Mouse (Mus musculus) heart, adult 2 months (tissue): ENCODE data around the gene Spcs2. TPM values are rescaled to one million over a fixed set of nuclear protein-coding genes. Genes with fewer than 3 reads are reported as not detected.
"Not testable (repeated sequence)": the region's sequence is repeated elsewhere in the genome, so short reads cannot be mapped to it uniquely, and the experiment has no call there.

Source experiments
- DNase-seq, 2 experiments: peaks; one replicate each; pipeline ENCODE4 v3.0.0; 2021
- H3K27ac ChIP-seq: fragments of 200-600 bp; 2 replicates; pipeline ENCODE4 v1.8.1; 2022
- H3K27me3 ChIP-seq: fragments of 200-500 bp; 2 replicates; pipeline ENCODE4 v1.6.1; 2012; ENCODE audit warnings: mild to moderate bottlenecking, low read length, inconsistent platforms, mixed read lengths; ENCODE audit not compliant: control insufficient read depth, insufficient read depth
- H3K36me3 ChIP-seq: fragments of 200-500 bp; 2 replicates; pipeline ENCODE4 v1.6.1; 2012; ENCODE audit warnings: low read length, inconsistent platforms; ENCODE audit not compliant: control insufficient read depth, insufficient read depth
- H3K4me1 ChIP-seq: fragments of 200-500 bp; 2 replicates; pipeline ENCODE4 v1.6.1; 2011; ENCODE audit warnings: low read length; ENCODE audit not compliant: control insufficient read depth, insufficient read depth
- H3K4me3 ChIP-seq: fragments of 200-600 bp; 2 replicates; pipeline ENCODE4 v1.8.1; 2022
- H3K79me2 ChIP-seq: fragments of 200-500 bp; replicated peaks from 2 replicates; pipeline ENCODE4 v1.6.1; 2012; ENCODE audit warnings: mild to moderate bottlenecking, inconsistent platforms, low read length, moderate library complexity, mixed read lengths; ENCODE audit not compliant: control insufficient read depth, insufficient read depth
- H3K9ac ChIP-seq: fragments of 200-500 bp; 2 replicates; pipeline ENCODE4 v1.6.1; 2012; ENCODE audit warnings: low read depth, mild to moderate bottlenecking, control low read depth, inconsistent platforms, low read length, mixed read lengths
- CTCF ChIP-seq: fragments of 200-600 bp; IDR thresholded peaks from 2 replicates; pipeline ENCODE4 v1.8.1; 2022; ENCODE audit warnings: antibody characterized with exemption, mild to moderate bottlenecking, moderate library complexity
- EP300 ChIP-seq: fragments of 200-500 bp; IDR thresholded peaks from 2 replicates; pipeline ENCODE4 v1.6.1; 2011; ENCODE audit warnings: low read depth, low read length, control low read depth; ENCODE audit not compliant: insufficient read depth
- POLR2A ChIP-seq: fragments of 200-500 bp; IDR thresholded peaks from 2 replicates; pipeline ENCODE4 v1.6.1; 2011; ENCODE audit warnings: mild to moderate bottlenecking, low read depth, low read length, control low read depth; ENCODE audit not compliant: insufficient read depth
- WGBS: fragments of 180-500 bp; shearing (Covaris S2); methylation state at CpG from one replicate; pipeline ENCODE4 v1.1.7; 2018; 5-methylcytosine and 5-hydroxymethylcytosine counted together
- intact Hi-C: fragments of 180-260 bp; cut with DNase I; formaldehyde crosslinking; loops from one replicate; pipeline ENCODE4 v1.15.1; 2025
- polyA plus RNA-seq: library from polyadenylated mRNA; depleted of rRNA; stranded (reverse); fragments of >200 nt; gene quantifications from 2 replicates; pipeline ENCODE4 v1.2.3, GENCODE M21; 2012
- total RNA-seq, 2 experiments: library from RNA; stranded (reverse); gene quantifications; 2 replicates each; pipeline ENCODE4 v1.2.3; 2021

The Spcs2 gene
- total and polyA plus RNA-seq, 3 experiments, result 21.0 to 60.9 (median 58.8) TPM

DNA sequence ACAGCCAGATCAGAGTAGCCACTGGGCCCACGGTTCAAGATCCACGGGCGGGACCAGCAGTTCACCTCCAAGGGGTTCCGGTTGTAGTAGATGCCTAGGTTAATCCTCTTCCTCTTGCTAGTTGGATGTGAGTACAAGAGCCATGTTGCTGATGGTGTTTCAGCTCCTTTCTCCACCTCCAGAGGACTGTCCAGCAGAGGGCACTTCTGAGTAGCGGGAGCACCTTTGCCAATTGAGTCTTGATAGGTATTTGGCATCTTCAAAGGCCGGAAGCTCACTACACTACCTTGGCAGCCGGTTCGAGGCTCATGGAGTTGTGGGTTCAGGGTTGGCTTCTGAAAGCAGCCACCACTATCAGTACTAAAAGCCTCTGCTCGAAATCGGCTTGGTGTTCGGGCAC, 49.9 kb downstream of the Spcs2 start:
- no peak overlapping the region for H3K9ac ChIP-seq
- no peak for DNase-seq
- no peak for TF ChIP-seq POLR2A
- no peak for TF ChIP-seq EP300
- TF ChIP-seq CTCF, result peak; percentile 70
- intact Hi-C loops, result loop anchor here (1.0 kb wide), 1 partner anchor 63 kb away; no protein-coding TSS in a partner anchor
- H3K4me3 ChIP-seq, result no peak overlapping the region
- H3K27me3 ChIP-seq, result no peaks in the 10 kb centered on the region
- 82% methylated on average over 11 of the region's 11 CpGs for WGBS
- no peaks in the 10 kb centered on the region for H3K36me3 ChIP-seq
- no peak overlapping the region for H3K27ac ChIP-seq
- H3K4me1 ChIP-seq, result no peaks in the 10 kb centered on the region; the same call in 1 of the 2 replicates
- H3K79me2 ChIP-seq, result no peaks in the 10 kb centered on the region

DNA sequence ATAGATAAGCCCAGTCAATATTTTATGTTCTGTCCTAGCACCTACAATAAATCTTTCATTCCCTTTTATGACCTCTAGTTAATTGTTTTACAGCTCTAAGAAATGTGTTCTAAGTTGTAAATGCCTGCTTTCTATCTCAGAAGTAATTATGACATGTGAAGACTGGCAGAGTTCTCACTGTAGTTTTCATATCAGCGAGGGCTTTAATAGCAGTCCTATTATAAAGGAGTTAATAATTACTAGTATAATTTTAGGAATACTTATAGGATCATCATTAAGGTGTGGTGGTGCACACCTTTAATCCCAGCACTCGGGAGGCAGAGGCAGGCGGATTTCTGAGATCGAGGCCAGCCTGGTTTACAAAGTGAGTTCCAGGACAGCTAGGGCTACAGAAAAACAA, 51.6 kb downstream of the Spcs2 start:
- H3K27ac ChIP-seq, result no peak overlapping the region
- 93% methylated on average over 4 of the region's 4 CpGs for WGBS
- no peak overlapping the region for H3K4me3 ChIP-seq
- intact Hi-C loops, result no loop called here
- no peaks in the 10 kb centered on the region for H3K4me1 ChIP-seq
- TF ChIP-seq POLR2A (no peak), EP300 (no peak)
- DNase-seq, result no peak
- no peaks in the 10 kb centered on the region for H3K36me3 ChIP-seq
- H3K9ac ChIP-seq, result no peak overlapping the region
- no peaks in the 10 kb centered on the region for H3K27me3 ChIP-seq
- H3K79me2 ChIP-seq, result no peaks in the 10 kb centered on the region

DNA sequence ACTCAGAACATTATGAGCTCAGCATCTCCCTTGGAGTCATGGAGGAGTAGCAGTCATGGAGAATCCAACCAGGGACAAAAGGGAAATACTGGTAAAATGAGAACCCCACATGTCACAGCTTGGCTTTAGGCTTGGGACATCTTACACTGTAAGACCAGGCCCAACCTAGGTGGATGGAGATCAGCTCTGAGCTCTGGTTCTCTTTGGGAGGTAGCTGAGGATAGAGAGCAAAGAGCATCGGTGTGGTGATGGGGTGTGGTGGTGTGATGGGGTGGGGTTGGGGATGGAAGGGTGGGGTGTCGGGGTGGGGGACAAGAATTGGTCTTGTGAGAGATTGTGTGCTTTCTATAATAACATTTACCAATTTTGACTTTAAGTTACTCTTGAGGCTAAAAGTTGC, 52.4 kb downstream of the Spcs2 start:
- no peak overlapping the region for H3K9ac ChIP-seq
- no peaks in the 10 kb centered on the region for H3K36me3 ChIP-seq
- H3K27ac ChIP-seq, result no peak overlapping the region
- WGBS, result 93% methylated on average over 2 of the region's 2 CpGs
- TF ChIP-seq EP300 (no peak), CTCF (no peak), POLR2A (no peak)
- DNase-seq, result no peak
- H3K79me2 ChIP-seq, result no peaks in the 10 kb centered on the region
- intact Hi-C loops, result no loop called here
- no peaks in the 10 kb centered on the region for H3K27me3 ChIP-seq
- no peak overlapping the region for H3K4me3 ChIP-seq
- no peaks in the 10 kb centered on the region for H3K4me1 ChIP-seq

DNA sequence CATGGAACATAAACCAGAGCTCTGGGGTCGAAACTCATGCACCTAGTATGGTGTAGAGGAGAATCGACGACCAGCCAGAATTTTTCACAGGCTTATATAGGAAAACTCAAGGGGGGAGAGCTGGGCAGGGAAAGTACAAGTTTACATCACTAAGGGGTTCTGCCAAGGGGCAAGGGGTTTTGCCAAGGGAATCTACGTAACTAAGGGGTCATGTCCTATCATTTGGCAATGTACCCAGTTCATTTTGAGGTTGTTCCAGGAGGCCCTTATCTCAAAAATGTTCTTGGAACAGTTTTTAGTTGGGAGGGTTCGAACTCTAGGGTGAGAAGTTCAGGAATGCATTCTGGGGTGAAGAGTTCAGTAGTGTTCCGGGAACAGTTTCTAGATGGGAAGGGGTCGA, 56.2 kb downstream of the Spcs2 start:
- 26% methylated on average over 7 of the region's 7 CpGs for WGBS
- H3K27ac ChIP-seq, H3K4me1 ChIP-seq, H3K9ac ChIP-seq, H3K36me3 ChIP-seq, H3K4me3 ChIP-seq, intact Hi-C loops, H3K79me2 ChIP-seq, DNase-seq, H3K27me3 ChIP-seq: not testable (repeated sequence)

DNA sequence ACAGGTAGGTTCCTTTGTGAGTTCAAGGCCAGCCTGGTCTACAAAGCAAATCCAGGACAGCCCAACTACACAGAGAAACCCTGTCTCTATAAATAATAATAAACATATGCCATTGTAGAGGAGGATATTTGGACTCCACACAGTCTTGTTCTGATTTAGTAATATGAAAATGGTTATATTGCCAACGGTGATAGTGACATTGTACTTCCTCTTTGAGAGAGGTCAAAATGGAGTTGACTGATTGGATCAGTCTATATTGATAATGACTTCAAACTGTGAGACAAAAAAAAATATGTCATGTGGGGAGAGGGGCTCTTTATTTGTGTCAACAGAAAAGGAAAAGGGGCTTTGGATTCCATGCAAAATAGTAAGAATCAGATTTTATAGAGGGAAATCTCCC, 57.9 kb downstream of the Spcs2 start:
- H3K36me3 ChIP-seq, result no peaks in the 10 kb centered on the region
- no peaks in the 10 kb centered on the region for H3K4me1 ChIP-seq
- TF ChIP-seq POLR2A, result no peak
- no peak for TF ChIP-seq EP300
- no peak for TF ChIP-seq CTCF
- H3K79me2 ChIP-seq, result no peaks in the 10 kb centered on the region
- H3K9ac ChIP-seq, result no peak overlapping the region
- intact Hi-C loops, result no loop called here
- no peak overlapping the region for H3K27ac ChIP-seq
- no peak overlapping the region for H3K4me3 ChIP-seq
- WGBS, result 75% methylated on average over 1 of the region's 1 CpGs
- no peaks in the 10 kb centered on the region for H3K27me3 ChIP-seq
- no peak for DNase-seq

DNA sequence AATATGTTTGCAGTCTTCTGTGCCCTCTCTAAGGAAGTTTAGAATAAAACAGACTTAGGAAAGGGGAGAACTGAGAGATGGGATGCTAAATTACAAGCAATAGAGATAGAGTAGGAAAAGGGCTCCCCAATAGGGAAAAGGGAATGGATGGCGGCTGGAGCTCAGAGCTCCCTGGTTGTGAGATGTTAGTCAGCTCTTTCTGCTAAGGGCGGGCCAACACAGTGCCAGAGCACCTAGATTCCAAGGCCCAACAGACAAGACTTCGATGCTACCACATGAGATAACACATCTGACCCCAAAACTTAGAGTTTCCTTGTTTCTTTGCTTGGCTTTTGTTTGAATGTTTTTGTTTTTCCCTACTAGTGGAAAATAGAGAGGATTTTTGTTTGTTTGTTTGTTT, 59.2 kb downstream of the Spcs2 start:
- H3K27ac ChIP-seq, H3K79me2 ChIP-seq, DNase-seq, H3K4me3 ChIP-seq, H3K27me3 ChIP-seq, H3K36me3 ChIP-seq, H3K4me1 ChIP-seq, H3K9ac ChIP-seq, intact Hi-C loops: not testable (repeated sequence)
- 78% methylated on average over 3 of the region's 3 CpGs for WGBS

DNA sequence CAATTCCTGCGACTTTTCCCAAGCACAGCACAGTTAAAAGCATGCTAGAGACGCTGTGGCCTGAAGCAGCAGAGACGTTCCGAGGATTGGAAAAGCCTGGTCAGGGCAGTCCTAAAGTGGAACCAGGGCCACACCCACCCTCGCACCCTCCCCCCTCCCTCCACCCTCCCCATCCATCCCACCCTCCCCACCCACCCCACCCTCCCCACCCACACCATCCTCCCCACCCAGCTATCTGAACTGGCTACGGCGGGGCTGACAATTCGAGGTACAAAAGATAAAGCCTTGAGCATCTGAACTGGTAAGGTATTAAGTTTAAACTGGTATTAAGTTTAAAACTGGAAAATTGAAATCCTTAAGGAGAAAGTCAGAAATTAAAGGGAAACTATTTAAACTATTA, 59.7 kb downstream of the Spcs2 start:
- no peak overlapping the region for H3K27ac ChIP-seq
- 40% methylated on average over 8 of the region's 8 CpGs for WGBS
- no peaks in the 10 kb centered on the region for H3K79me2 ChIP-seq
- no peak for TF ChIP-seq EP300
- DNase-seq, result no peak
- H3K4me1 ChIP-seq, result no peaks in the 10 kb centered on the region
- no peak overlapping the region for H3K9ac ChIP-seq
- H3K27me3 ChIP-seq, result no peaks in the 10 kb centered on the region
- no peak overlapping the region for H3K4me3 ChIP-seq
- intact Hi-C loops, result no loop called here
- no peaks in the 10 kb centered on the region for H3K36me3 ChIP-seq
